Mouse (Mus musculus): ENCODE results near the gene Rspo3.

Gene Rspo3

DNA sequence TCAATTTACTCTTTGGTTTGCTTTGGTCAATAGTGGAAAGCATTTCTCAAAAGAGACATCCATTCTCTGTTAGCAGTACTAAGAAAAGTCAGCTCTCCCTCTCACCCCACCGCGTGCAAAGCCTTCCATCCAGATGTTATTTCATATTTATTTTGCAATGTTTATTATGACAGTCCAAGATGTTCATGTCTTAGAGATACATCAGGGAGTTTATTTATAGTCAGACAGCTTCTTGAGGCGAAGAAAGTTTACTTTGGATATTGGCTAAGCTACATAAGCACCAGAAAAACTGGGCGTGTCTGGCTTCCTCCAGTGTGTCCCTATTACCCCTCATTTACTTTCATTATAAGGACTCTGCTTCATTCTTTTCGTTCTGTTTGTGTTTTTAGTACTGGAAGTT, 94.4 kb downstream of the Rspo3 start:
- no peak for DNase-seq (ENCODE audit: low read depth)

DNA sequence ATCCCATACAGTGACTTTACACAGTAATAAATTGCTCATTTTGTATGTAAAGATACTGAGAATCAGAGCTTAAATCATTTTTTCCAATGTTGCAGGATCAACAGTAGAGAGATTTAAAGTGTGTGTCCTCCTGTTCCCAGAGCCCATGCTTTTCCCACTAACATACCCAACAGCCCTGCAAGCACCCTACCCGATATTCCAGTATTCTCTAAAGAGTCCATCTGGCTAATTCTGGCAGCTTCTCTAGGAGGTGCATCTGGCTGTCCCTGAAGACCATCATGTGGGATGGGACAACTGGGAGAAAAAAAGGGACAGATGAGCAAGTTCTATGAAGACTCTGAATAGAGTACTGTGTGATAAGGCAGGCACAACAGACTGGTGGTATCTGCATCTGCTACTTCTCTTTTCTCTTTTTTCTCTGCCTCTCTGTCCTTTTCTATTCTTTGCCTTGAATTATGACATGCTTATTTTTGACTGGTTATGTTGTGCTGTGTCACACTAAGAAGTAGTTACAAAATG, 102.7 kb downstream of the Rspo3 start:
- no peak for DNase-seq (ENCODE audit: low read depth)

DNA sequence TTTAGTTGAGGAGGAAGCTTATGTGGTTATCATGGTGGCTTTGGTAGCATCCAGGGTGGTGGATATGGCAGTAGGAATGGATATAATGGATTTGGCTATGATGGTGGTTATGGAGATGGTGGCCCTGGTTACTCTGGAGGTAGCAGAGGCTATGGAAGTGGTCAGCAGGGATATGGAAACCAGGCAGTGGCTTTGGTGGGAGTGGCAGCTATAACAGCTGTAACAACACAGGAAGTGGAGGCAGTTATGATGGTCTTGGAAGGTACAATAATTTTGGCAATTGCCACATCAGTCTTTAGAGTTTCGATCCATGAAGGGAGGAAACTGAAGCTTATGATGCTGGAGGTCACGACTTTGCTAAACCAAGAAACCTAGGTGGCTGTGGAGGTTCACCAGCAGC, 109.0 kb downstream of the Rspo3 start:
- DNase-seq (ENCODE audit: low read depth) = no peak

DNA sequence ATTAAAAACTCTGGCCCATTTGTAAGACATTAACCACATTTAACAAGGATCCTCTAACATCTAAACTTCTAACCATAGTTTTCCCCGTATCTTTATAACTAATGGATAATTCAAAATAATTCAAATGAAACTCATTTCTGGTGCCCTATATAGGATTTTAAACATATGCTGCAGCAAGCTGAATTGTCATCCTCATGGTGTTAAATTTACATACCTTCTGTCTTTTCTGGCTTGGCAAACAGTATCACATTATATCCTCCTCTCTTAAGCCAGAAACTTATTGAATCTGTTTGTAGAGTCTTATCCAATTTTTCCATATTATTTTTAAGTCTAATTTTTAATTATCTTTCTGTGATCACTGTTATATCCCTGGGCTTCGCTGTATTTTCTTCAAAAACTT, 111.1 kb downstream of the Rspo3 start:
- DNase-seq (ENCODE audit: low read depth) = no peak

DNA sequence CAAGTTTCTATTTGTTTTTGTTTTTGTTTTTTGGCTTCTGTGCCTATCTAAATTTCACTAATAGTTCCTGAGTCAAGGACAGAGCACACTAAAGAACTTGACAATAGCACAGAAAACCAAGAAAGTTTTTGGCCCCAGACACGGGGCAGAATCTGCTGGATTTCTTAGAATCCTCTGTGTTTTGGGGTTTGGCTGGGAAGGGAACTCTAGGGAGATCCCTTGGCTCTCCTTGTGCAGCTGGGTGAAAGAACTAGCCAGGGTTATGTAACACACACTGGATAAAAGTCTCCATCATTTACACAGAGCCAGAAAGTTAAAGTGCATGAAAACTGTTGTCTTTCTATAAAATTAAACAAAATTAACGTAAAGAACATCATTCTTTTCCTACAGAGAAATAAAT, 121.3 kb downstream of the Rspo3 start:
- DNase-seq (ENCODE audit: low read depth) = no peak

DNA sequence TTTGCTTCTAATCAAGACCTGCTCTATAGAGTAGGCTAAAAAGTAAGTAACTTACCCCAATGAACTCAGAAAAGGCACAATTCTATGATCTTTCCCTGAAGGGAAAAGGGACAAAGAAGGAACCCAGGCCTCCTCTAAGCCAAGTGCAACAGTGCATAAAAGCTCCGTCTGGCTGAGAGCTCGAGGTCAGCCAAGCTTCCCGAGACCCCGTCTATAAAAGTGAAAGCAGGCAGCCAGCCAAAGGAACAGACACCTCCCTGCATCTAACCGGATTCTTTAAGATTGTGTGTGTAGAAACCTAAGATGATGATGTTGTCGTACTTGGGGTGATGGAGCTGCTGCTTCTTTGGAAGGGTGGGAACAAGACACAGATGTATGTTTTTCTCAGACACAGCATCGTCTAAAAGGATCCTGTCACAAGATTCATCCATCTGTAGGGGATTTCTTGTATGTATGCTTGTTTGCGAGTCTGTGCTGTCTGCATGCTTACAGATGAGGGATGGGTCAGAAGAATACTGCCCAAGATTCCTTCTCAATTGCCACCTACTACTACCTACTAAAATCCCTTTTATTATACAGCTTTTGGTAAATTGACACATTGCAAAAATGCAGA, 132.9 kb downstream of the Rspo3 start:
- DNase-seq (ENCODE audit: low read depth) = no peak

Measured in c-Kit-positive CD71-negative TER-119-negative erythroid progenitor cells, embryonic 14.5 days (primary cell).